Mouse (Mus musculus) embryonic facial prominence, embryonic 15.5 days (tissue): ENCODE data around the gene Nrxn1. TPM values are rescaled to one million over a fixed set of nuclear protein-coding genes. Genes with fewer than 3 reads are reported as not detected.

ENCODE experiments used
- ATAC-seq: fragments of 200-750 bp; cut with Nextera tagmentation; 2 replicates; pipeline ENCODE4 v1.8.0; 2017; ENCODE audit warnings: low read depth, moderate TSS enrichment; ENCODE audit not compliant: insufficient number of reproducible peaks, low FRiP score, low TSS enrichment
- H3K27ac ChIP-seq: fragments of 300-500 bp; sonication (generic); replicated peaks from 2 replicates; pipeline ENCODE4 v1.5.1; 2015; ENCODE audit warnings: mild to moderate bottlenecking, inconsistent platforms
- H3K27me3 ChIP-seq: fragments of 300-500 bp; sonication (generic); 2 replicates; pipeline ENCODE4 v1.6.1; 2015; ENCODE audit warnings: inconsistent platforms
- H3K36me3 ChIP-seq: fragments of 300-500 bp; sonication (generic); 2 replicates; pipeline ENCODE4 v1.6.1; 2015; ENCODE audit warnings: mild to moderate bottlenecking, inconsistent platforms
- H3K4me1 ChIP-seq: fragments of 300-500 bp; sonication (generic); 2 replicates; pipeline ENCODE4 v1.6.1; 2015; ENCODE audit warnings: inconsistent platforms
- H3K4me2 ChIP-seq: fragments of 300-500 bp; sonication (generic); replicated peaks from 2 replicates; pipeline ENCODE4 v1.6.1; 2015; ENCODE audit warnings: mild to moderate bottlenecking, inconsistent platforms
- H3K4me3 ChIP-seq: fragments of 300-500 bp; sonication (generic); replicated peaks from 2 replicates; pipeline ENCODE4 v1.5.1; 2015; ENCODE audit warnings: mild to moderate bottlenecking, inconsistent platforms
- H3K9ac ChIP-seq: fragments of 300-500 bp; sonication (generic); 2 replicates; pipeline ENCODE4 v1.6.1; 2015; ENCODE audit warnings: inconsistent platforms
- H3K9me3 ChIP-seq: fragments of 300-500 bp; sonication (generic); replicated peaks from 2 replicates; pipeline ENCODE4 v1.6.1; 2016; ENCODE audit warnings: inconsistent platforms
- WGBS: fragments of 180-500 bp; shearing (Covaris S2); methylation state at CpG from one replicate; pipeline ENCODE4 v1.1.7; 2015; 5-methylcytosine and 5-hydroxymethylcytosine counted together
- polyA plus RNA-seq: library from polyadenylated mRNA; unstranded; fragments of >200 nt; fragmentation: Nextera tagmentation; extraction: Ambion mirVana; gene quantifications from 2 replicates; pipeline ENCODE4 v1.2.1, GENCODE M21; 2015

Gene Nrxn1
- polyA plus RNA-seq, 1 experiment from 2014 or later = 12.6 TPM

DNA sequence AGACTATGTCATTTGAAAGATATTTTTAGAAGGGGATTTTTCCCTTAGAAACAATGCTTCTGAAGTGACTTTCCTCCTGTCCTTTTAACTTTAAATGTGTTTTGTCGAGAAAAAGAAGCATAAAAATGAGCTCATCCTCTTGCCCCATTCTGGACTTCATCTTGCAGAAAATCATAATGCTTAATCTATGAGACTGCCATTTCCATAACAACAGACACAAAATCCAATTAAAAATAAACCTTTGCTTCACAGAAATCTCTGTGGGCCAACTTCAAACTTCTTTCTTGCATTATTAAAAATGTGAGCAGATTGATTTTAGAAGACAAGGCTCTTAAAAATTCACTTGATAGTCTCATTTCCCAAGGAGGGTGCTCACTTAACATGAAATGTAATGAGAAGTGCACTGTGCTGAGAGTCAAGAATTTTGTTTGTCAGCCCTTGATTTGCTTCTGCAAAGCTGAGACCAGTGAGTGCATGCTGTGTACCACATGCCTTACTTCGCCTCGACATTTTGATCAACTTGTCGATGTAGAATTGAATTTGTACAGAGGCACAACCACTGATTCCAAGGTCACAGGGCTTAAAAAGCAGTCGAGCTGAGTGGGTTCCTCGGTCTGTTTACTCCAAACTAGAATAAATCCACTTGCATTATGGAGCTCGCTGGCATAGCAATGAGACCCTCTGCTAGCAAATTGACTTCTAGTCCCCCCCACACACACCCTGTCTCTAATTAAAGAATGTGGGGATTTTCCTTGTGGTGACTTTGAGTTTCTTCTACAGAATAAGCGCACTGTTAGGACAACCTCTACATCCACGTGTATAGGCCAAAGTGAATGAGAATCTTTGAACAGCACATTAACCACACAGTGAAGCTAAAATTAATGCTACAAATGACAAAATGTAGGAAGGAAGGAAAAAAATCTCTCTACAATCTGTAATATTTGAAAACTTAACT is 493.0 kb downstream of the Nrxn1 start:
- H3K4me3 ChIP-seq = no peak overlapping the region
- no peaks in the 10 kb centered on the region for H3K4me1 ChIP-seq
- no peak overlapping the region for H3K27ac ChIP-seq
- H3K9me3 ChIP-seq = no peaks in the 10 kb centered on the region
- no peaks in the 10 kb centered on the region for H3K36me3 ChIP-seq
- no peaks in the 10 kb centered on the region for H3K27me3 ChIP-seq
- H3K4me2 ChIP-seq = no peak overlapping the region
- no peak for ATAC-seq
- 75% methylated on average over 9 of the region's 9 CpGs for WGBS
- H3K9ac ChIP-seq = no peak overlapping the region

GRCm38 (mm10) chr17:90594798-90595533 is 497.9 kb downstream of the Nrxn1 start:
- 62% methylated on average over 9 of the region's 9 CpGs for WGBS

DNA sequence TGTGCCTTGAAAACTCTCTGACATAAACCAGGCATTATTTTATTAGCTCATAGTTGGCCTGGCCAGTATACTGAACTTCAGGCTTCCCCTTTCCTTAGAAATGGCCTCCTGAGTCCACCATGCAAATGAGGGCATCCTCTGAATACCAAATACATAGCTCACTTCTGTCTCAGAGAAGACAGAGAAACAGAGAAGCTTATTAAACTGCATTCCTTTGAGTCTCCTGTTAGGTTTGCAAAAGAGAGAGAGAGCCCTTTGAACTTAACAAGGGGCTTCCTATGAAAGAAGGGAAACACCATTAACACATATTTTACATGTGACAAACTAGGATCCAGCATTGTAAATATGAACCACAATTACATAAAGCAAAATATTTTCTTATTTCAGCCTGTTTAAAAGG is 506.0 kb downstream of the Nrxn1 start:
- no peaks in the 10 kb centered on the region for H3K9me3 ChIP-seq
- no peaks in the 10 kb centered on the region for H3K36me3 ChIP-seq
- H3K9ac ChIP-seq = no peak overlapping the region
- H3K27ac ChIP-seq = no peak overlapping the region
- H3K4me3 ChIP-seq = no peak overlapping the region
- ATAC-seq = no peak
- H3K27me3 ChIP-seq = no peaks in the 10 kb centered on the region
- no peaks in the 10 kb centered on the region; the same call in 1 of the 2 replicates for H3K4me1 ChIP-seq
- no peak overlapping the region for H3K4me2 ChIP-seq

More at GRCm38 (mm10) chr17:90594798-90595533, 497.9 kb downstream of the Nrxn1 start:
- no peaks in the 10 kb centered on the region for H3K4me1 ChIP-seq
- no peak overlapping the region for H3K4me3 ChIP-seq
- ATAC-seq = no peak
- no peaks in the 10 kb centered on the region for H3K36me3 ChIP-seq
- no peak overlapping the region for H3K27ac ChIP-seq
- no peaks in the 10 kb centered on the region for H3K9me3 ChIP-seq
- H3K27me3 ChIP-seq = no peaks in the 10 kb centered on the region
- no peak overlapping the region for H3K4me2 ChIP-seq
- no peak overlapping the region for H3K9ac ChIP-seq

GRCm38 (mm10) chr17:90584666-90585195 is 508.1 kb downstream of the Nrxn1 start:
- Histone ChIP-seq H3K36me3 (no peaks in the 10 kb centered on the region), H3K4me2 (peak overlapping the region; percentile 42), H3K27ac (no peak overlapping the region), H3K4me3 (peak overlapping the region; percentile 21), H3K27me3 (no peaks in the 10 kb centered on the region), H3K4me1 (no peaks in the 10 kb centered on the region; the same call in 1 of the 2 replicates), H3K9me3 (no peaks in the 10 kb centered on the region), H3K9ac (no peak overlapping the region)
- 26% methylated on average over 8 of the region's 8 CpGs for WGBS
- ATAC-seq = peak; percentile 81

- Histone ChIP-seq H3K4me3 (no peak overlapping the region), H3K4me1 (no peaks in the 10 kb centered on the region; the same call in 1 of the 2 replicates), H3K9ac (no peak overlapping the region), H3K4me2 (no peak overlapping the region), H3K9me3 (no peaks in the 10 kb centered on the region), H3K27ac (no peak overlapping the region), H3K36me3 (no peaks in the 10 kb centered on the region), H3K27me3 (no peaks in the 10 kb centered on the region)
- 47% methylated on average over 12 of the region's 12 CpGs for WGBS
- 0 out of 2 replicates have a peak, but pooled peaks have one; percentile 41 for ATAC-seq
Observed at GRCm38 (mm10) chr17:90583826-90584534, 508.9 kb downstream of the Nrxn1 start.

DNA sequence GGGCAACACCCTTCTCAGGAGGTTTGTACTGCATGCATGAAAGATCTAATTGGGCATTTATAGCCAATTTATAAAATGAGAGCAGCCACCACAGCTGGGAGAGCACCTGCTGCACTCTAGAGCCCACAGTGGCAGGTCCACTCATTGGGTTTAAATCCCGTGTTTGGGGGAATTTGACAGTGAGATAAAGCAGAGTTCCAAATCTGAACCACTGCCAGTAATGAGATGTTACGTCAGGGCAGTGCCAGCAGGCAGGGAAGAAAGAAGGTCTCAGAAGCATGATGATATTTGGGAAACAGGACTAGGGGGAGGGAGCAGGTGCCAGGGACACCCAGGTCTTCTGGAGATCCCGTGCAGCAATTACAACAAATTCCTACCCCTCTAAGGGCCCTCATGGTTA is 509.7 kb downstream of the Nrxn1 start:
- no peak overlapping the region for H3K9ac ChIP-seq
- WGBS = 57% methylated on average over 3 of the region's 3 CpGs
- H3K36me3 ChIP-seq = no peaks in the 10 kb centered on the region
- H3K9me3 ChIP-seq = no peaks in the 10 kb centered on the region
- H3K4me1 ChIP-seq = no peaks in the 10 kb centered on the region; the same call in 1 of the 2 replicates
- no peak overlapping the region for H3K4me3 ChIP-seq
- no peak overlapping the region for H3K27ac ChIP-seq
- ATAC-seq = 0 out of 2 replicates have a peak, but pooled peaks have one; percentile 44
- no peaks in the 10 kb centered on the region for H3K27me3 ChIP-seq
- H3K4me2 ChIP-seq = no peak overlapping the region

- H3K9ac ChIP-seq = no peak overlapping the region
- H3K4me3 ChIP-seq = no peak overlapping the region
- no peaks in the 10 kb centered on the region for H3K9me3 ChIP-seq
- no peaks in the 10 kb centered on the region for H3K36me3 ChIP-seq
- H3K27me3 ChIP-seq = no peaks in the 10 kb centered on the region
- H3K4me1 ChIP-seq = no peaks in the 10 kb centered on the region
- H3K27ac ChIP-seq = no peak overlapping the region
- H3K4me2 ChIP-seq = no peak overlapping the region
- WGBS = 73% methylated on average over 2 of the region's 2 CpGs
- no peak for ATAC-seq
Observed at GRCm38 (mm10) chr17:90569877-90570276, 523.0 kb downstream of the Nrxn1 start.

GRCm38 (mm10) chr17:90565186-90565585 is 527.7 kb downstream of the Nrxn1 start:
- WGBS = 87% methylated on average over 2 of the region's 2 CpGs

GRCm38 (mm10) chr17:90556376-90556775 is 536.5 kb downstream of the Nrxn1 start:
- no peak overlapping the region for H3K4me3 ChIP-seq
- no peaks in the 10 kb centered on the region for H3K9me3 ChIP-seq
- H3K4me2 ChIP-seq = no peak overlapping the region
- peak; percentile 65 for ATAC-seq
- H3K4me1 ChIP-seq = no peaks in the 10 kb centered on the region
- H3K9ac ChIP-seq = no peak overlapping the region
- no peaks in the 10 kb centered on the region for H3K36me3 ChIP-seq
- no peaks in the 10 kb centered on the region for H3K27me3 ChIP-seq
- H3K27ac ChIP-seq = no peak overlapping the region

More at GRCm38 (mm10) chr17:90565186-90565585, 527.7 kb downstream of the Nrxn1 start:
- Histone ChIP-seq H3K36me3 (no peaks in the 10 kb centered on the region), H3K4me1 (no peaks in the 10 kb centered on the region), H3K9me3 (no peaks in the 10 kb centered on the region), H3K27ac (no peak overlapping the region), H3K9ac (no peak overlapping the region), H3K4me3 (no peak overlapping the region), H3K4me2 (no peak overlapping the region), H3K27me3 (no peaks in the 10 kb centered on the region)
- ATAC-seq = no peak

- Histone ChIP-seq H3K36me3 (no peaks in the 10 kb centered on the region), H3K4me1 (no peaks in the 10 kb centered on the region), H3K9ac (no peak overlapping the region), H3K4me2 (no peak overlapping the region), H3K9me3 (no peaks in the 10 kb centered on the region), H3K4me3 (no peak overlapping the region), H3K27ac (no peak overlapping the region), H3K27me3 (no peaks in the 10 kb centered on the region)
- WGBS = 64% methylated on average over 4 of the region's 4 CpGs
- no peak for ATAC-seq
Observed at GRCm38 (mm10) chr17:90550415-90550814, 542.5 kb downstream of the Nrxn1 start.

DNA sequence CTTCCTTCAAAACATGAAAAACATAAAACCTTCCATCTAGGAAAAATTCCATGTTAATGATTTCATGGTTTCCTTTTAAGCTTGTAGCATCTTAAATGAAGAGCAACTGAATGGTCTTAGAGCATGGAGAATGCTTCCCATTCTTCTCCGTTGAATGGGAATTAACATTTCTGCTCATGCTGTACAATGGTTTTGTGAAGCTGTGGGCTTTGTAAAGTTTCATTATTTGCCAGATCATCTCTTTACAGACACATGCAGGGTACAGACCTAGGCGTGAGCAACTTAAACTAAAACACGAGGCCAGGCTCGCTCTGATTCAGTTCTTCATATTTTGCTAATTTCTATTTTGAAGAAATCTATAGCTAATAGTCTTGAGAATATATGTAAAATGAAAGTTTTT is 546.1 kb downstream of the Nrxn1 start:
- no peak overlapping the region for H3K4me2 ChIP-seq
- no peaks in the 10 kb centered on the region for H3K9me3 ChIP-seq
- H3K27me3 ChIP-seq = no peaks in the 10 kb centered on the region
- no peaks in the 10 kb centered on the region for H3K4me1 ChIP-seq
- WGBS = 75% methylated on average over 4 of the region's 4 CpGs
- H3K9ac ChIP-seq = no peak overlapping the region
- no peaks in the 10 kb centered on the region for H3K36me3 ChIP-seq
- H3K4me3 ChIP-seq = no peak overlapping the region
- no peak for ATAC-seq
- no peak overlapping the region for H3K27ac ChIP-seq
